Mouse (Mus musculus): Measurements from ENCODE around the gene Afg3l1.
"Not testable (repeated sequence)": the region's sequence is repeated elsewhere in the genome, so short reads cannot be mapped to it uniquely, and the experiment has no call there.

Afg3l1 gene

DNA sequence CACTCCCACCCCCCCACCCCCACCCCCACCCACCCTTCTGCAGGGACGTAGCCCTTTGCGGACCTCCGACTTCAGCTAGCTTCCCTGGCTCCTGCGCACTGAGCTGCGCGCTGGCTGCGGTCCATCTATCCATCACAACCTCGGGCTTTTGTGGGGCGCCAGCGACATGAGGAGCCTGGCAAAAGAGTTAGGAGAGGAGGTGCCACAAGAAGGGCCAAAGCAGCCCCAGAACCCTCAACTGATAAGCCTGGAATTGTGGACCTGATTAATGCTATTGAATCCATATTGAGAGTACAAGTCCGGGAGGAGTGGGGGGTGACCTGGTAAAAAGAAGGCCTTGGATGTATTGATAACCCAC lies 37.8 kb downstream of the Afg3l1 start:
- no peak for DNase-seq (ENCODE audit: low spot score in 2 of 2)

DNA sequence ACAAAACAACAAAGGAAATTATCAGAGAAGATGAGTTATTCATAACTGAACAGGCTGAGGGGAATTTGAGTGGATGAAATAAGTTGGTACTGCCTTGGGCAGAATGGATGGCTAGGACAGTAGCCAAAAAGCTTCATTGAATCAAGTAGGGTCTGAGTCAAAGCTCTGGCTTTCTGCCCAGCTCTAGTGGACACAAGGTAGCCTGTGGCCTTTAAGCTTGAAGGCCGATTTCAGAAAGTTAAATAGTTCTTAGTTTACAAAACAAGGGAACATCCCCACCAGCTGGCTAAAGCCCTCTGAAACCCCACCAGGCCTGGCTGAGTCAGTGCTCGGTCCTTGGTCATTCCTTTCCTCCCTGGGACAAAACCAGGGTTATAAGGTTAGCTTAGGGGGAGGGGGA lies 38.9 kb downstream of the Afg3l1 start:
- DNase-seq (ENCODE audit: low spot score in 2 of 2) = no peak

DNA sequence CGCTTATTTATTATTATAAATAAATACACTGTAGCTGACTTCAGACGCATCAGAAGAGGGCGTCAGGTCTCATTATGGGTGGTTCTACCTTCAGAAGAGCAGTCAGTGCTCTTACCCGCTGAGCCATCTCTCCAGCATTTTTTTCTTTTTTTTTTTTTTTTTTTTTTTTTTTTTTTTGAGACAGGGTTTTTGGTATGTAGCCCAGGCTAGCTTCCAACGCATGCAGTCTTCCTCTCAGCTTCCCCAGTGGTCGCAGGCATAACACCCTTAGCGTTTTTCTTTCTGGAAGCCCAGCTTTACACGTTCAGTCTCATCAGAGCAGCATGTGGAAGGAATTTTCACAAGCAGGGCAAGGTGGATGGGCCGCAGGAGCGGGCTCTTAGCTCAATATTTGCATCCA lies 40.5 kb downstream of the Afg3l1 start:
- no peak for DNase-seq (ENCODE audit: low spot score in 2 of 2)

DNA sequence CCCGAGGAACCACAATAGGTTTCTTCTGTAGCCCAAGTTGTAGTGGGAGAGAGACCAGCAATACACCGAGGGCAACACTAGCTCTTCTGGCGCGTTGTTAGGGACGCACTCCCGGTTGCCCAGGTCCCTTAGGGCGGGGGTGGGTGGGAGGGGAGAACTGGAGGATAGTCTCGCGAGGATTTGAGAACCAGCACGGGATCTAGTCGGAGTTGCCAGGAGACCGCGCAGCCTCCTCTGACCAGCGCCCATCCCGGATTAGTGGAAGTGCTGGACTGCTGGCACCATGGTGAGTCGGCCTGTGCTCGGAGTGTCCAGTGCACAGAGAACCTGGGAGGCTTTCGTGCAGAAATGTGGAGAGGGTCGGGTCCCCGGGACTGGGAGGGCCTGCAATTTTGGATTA lies 41.0 kb downstream of the Afg3l1 start, which contains the start of gene Gas8:
Gene Gas8, plus strand, starts transcription at position 168 of the 400 bp plus-strand sequence.
- peak; percentile 89 to 91 for DNase-seq (ENCODE audit: low spot score in 2 of 2)

DNA sequence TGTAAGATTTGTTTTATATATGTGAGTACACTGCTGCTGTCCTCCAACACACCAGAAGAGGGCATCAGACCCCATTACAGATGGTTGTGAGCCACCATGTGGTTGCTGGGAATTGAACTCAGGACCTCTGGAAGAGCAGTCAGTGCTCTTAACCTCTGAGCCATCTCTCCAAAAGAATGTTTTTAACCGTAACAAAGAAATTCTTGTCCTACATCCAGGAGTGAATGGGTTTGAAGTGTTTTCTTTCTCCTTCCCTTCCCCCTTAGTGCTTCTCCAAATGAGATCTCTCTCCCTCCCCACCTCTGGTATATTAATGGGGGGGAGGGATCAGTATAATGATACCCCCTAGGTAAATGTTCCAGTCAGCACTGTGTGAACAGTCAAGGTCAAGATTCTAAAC lies 42.3 kb downstream of the Afg3l1 start:
- DNase-seq (ENCODE audit: low spot score in 2 of 2) = not testable (repeated sequence)

DNA sequence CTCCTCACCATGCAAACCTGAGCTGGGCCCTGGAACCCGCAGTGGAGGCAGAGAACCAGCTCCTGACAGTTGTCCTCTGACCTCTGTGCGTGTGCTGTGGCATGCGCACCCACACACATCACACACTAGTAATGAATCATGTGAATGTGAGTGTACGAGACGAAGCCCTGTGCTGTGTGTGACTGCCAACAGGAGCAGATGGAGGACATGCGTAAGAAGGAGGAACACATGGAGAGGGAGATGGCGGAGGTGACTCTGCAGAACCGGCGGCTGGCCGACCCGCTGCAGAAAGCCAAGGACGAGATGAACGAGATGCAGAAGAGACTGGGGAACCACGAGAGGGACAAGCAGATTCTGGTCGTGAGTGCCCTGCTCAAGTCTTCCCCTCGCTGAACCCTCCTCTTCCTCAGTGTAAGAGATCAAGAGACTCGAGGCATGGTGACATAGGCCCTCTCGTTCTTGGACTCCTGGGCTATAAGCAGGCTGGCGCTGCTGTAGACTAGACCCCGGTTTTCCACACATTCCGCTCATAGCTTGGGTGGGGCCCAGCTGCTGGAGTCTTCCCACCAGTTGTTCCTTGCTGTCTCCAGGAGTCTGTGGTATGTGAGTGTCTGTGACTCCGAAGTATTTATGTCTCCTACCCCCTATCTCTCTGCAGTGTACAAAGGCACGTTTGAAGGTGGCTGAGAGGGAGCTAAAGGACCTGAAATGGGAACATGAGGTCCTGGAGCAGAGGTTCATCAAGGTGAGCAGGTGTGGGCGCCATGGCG lies 50.2 kb downstream of the Afg3l1 start:
- DNase-seq (ENCODE audit: low spot score in 2 of 2) = no peak

DNA sequence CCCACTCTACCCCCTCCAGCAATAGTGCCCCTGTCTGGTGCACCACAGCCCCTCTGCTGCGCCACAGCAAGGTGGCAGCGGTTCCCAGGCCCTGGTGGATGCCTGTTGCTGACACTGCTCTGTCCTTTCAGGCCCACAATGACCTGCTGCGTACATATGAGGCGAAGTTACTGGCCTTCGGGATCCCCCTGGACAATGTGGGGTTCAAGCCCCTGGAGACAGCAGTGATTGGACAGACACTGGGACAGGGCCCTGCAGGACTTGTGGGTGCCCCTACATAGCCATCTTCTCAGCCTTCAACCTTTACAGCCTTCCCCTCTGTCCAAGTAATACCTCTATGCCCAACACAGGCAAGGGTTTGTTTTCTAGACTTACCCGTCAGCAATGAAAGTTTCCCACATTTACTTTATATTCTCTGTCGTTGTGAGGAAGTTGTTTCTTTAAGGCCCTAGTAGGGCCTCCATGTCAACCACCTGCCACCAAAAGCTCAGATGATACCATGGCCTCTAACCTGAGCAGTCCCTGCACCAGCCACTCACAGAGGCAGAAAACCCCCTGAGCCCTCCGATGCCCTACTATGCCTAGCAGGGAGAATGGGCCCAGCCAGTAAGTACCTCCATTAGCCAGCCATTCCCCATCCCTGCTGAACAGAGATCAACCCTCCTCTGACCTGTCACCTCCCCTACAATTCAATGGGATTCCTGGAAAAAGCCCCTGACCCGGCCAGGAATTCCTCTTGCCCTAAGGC lies 58.7 kb downstream of the Afg3l1 start:
- no peak for DNase-seq (ENCODE audit: low spot score in 2 of 2)

DNA sequence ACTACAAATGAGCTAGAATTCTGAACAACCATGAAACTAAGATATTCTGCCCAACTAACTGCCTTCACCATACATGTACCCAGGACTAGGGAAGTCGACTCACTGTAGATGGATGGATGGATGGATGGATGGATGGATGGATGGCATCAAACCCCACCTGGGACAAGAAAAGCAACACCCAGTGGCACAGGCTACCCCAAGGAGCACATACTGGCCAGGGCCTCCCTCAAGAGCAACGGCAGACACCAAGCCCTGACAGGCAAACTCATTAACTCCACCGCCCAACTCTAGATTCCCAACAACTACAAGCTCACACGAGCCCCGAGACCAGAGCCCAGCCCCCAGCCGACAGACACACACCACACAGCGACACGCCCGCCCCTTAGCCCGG lies 59.3 kb downstream of the Afg3l1 start:
- DNase-seq (ENCODE audit: low spot score in 2 of 2) = no peak

DNA sequence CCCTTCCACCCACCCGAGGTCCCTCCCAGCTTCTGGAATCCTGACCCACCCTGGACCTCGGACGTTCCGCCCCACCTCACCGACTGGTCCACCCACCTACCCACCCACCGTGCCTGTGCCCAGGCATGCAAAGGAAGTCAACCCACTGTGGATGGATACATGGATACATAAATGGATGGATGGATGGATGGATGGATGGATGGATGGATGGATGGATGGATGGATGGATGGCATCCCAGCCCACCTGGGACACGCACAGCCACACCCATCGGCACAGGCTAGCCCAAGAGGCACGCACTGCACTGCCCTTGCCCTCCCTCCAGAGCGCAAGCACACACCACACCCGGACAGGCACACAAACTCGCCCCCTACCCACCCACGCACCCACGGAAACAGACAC lies 59.9 kb downstream of the Afg3l1 start:
- DNase-seq (ENCODE audit: low spot score in 2 of 2) = peak; percentile 23 to 37

Data from heart, adult 9 months (tissue).